Mouse (Mus musculus): Measurements from ENCODE around the gene Fto.

GRCm38 (mm10) chr8:91637684-91638083, 324.4 kb downstream of the Fto start:
- TF ChIP-seq POLR2A (IDR thresholded peaks at IDR 0.05; ENCODE audit: low read depth, low read length) (no peak), CTCF (IDR thresholded peaks at IDR 0.05; ENCODE audit: extremely low read depth, insufficient read depth, insufficient read length, insufficient replicate concordance) (no peak)
